8 mouse cellular contexts compared by ENCODE assay signal in genomic region chr9:88124322-88125005, GRCm38 (mm10).
DNase-seq lines count a peak whose midpoint lies in the region; ATAC-seq and TF ChIP-seq lines count a peak whose summit lies in the region.

No protein-coding gene starts in this region.

- no peaks in the 10 kb centered on the region for H3K36me3 ChIP-seq in heart, adult 2 months (ENCODE audit: control insufficient read depth, insufficient read depth, low read length)
- H3K36me3 ChIP-seq in heart, embryonic 11.5 days (ENCODE audit: control insufficient read depth, insufficient read depth, low read length): no peaks in the 10 kb centered on the region
- H3K36me3 ChIP-seq in embryonic facial prominence, embryonic 15.5 days: no peaks in the 10 kb centered on the region

- H3K27ac ChIP-seq in heart, adult 2 months: no peak overlapping the region
- no peak overlapping the region for H3K27ac ChIP-seq in heart, embryonic 11.5 days (ENCODE audit: low read depth, low read length)
- H3K27ac ChIP-seq in embryonic facial prominence, embryonic 15.5 days (replicated peaks): peak overlapping the region; percentile 41

- TF ChIP-seq EP300 in heart, adult 2 months (IDR thresholded peaks at IDR 0.05; ENCODE audit: insufficient read depth, low read depth, low read length): no peak

- no peak overlapping the region for H3K4me2 ChIP-seq in heart, embryonic 11.5 days
- H3K4me2 ChIP-seq in embryonic facial prominence, embryonic 15.5 days (replicated peaks): no peak overlapping the region

- H3K9ac ChIP-seq in heart, adult 2 months (ENCODE audit: low read depth, low read length): no peak overlapping the region
- H3K9ac ChIP-seq in heart, embryonic 11.5 days (ENCODE audit: low read depth, low read length): no peak overlapping the region
- H3K9ac ChIP-seq in embryonic facial prominence, embryonic 15.5 days: no peak overlapping the region

- H3K79me2 ChIP-seq in heart, adult 2 months (replicated peaks; ENCODE audit: control insufficient read depth, insufficient read depth, low read length): no peaks in the 10 kb centered on the region

- DNase-seq in heart, adult 2 months: peak; percentile 47 to 63
- DNase-seq in heart, adult 8-10 months (ENCODE audit: low spot score): peak; percentile 63
- DNase-seq in lung, postnatal 14 days: peak; percentile 29
- DNase-seq in urinary bladder, adult 18-20 months (ENCODE audit: low spot score in 2 of 2): no peak
- DNase-seq in cerebellum, adult 11-12 months: no peak

- 0 out of 2 replicates have a peak, but pooled peaks cover 2% of the 10 kb centered on the region for H3K9me3 ChIP-seq in heart, embryonic 11.5 days (replicated peaks; ENCODE audit: control insufficient read depth, low read length)
- no peaks in the 10 kb centered on the region for H3K9me3 ChIP-seq in embryonic facial prominence, embryonic 15.5 days (replicated peaks)

- no peaks in the 10 kb centered on the region for H3K27me3 ChIP-seq in heart, adult 2 months (ENCODE audit: control insufficient read depth, insufficient read depth, low read length)
- no peaks in the 10 kb centered on the region for H3K27me3 ChIP-seq in heart, embryonic 11.5 days (ENCODE audit: control insufficient read depth, insufficient read depth, low read length)
- no peaks in the 10 kb centered on the region for H3K27me3 ChIP-seq in embryonic facial prominence, embryonic 15.5 days

- no peak for TF ChIP-seq CTCF in heart, adult 2 months (IDR thresholded peaks at IDR 0.05)

- intact Hi-C loops in heart, adult 2 months (cut with DNase I): no loop called here

- 74% methylated on average over 9 of the region's 9 CpGs for WGBS in heart, adult 2 months
- 85% methylated on average over 9 of the region's 9 CpGs for WGBS in heart, embryonic 11.5 days (ENCODE audit: insufficient replicate concordance)
- 62% methylated on average over 9 of the region's 9 CpGs for WGBS in embryonic facial prominence, embryonic 15.5 days

- no peaks in the 10 kb centered on the region; the same call in 1 of the 2 replicates for H3K4me1 ChIP-seq in heart, adult 2 months (ENCODE audit: control insufficient read depth, insufficient read depth, low read length)
- no peaks in the 10 kb centered on the region for H3K4me1 ChIP-seq in heart, embryonic 11.5 days (ENCODE audit: control insufficient read depth, insufficient read depth, low read length)
- H3K4me1 ChIP-seq in embryonic facial prominence, embryonic 15.5 days: no peaks in the 10 kb centered on the region

- ATAC-seq in heart, embryonic 11.5 days (replicated peaks; ENCODE audit: insufficient number of reproducible peaks, low FRiP score, low TSS enrichment): no peak
- ATAC-seq in embryonic facial prominence, embryonic 15.5 days (ENCODE audit: insufficient number of reproducible peaks, low FRiP score, low TSS enrichment, low read depth): no peak
- no peak for ATAC-seq in activated CD4-positive, CD25-positive, alpha-beta regulatory T cell, adult 4 months

- no peak overlapping the region for H3K4me3 ChIP-seq in heart, adult 2 months
- H3K4me3 ChIP-seq in heart, embryonic 11.5 days (ENCODE audit: low read depth, low read length): no peak overlapping the region
- peak overlapping the region; percentile 17; the same call in 1 of the 2 replicates for H3K4me3 ChIP-seq in embryonic facial prominence, embryonic 15.5 days (replicated peaks)

- no peak for TF ChIP-seq POLR2A in heart, adult 2 months (IDR thresholded peaks at IDR 0.05; ENCODE audit: insufficient read depth, low read depth, low read length)

Comparison
In these comparisons a context has a peak if more than half of its experiments do, and no peak if none do; other contexts are left out.
1. DNase-seq: peak in heart, adult 2 months (2 of 2), heart, adult 8-10 months (single experiment) and lung, postnatal 14 days (single experiment); none in urinary bladder, adult 18-20 months (0 of 2) and cerebellum, adult 11-12 months (single experiment).